Mouse (Mus musculus): ENCODE measurements around the gene Kat8. TPM values are rescaled to one million over a fixed set of nuclear protein-coding genes. Genes with fewer than 3 reads are reported as not detected.
"Not testable (repeated sequence)": the region's sequence is repeated elsewhere in the genome, so short reads cannot be mapped to it uniquely, and the experiment has no call there.

Gene Kat8
- total RNA-seq, 2 experiments from 2014 or later: 31.7 to 34.3 TPM

GRCm38 (mm10) chr7:127885951-127886350, 26.4 kb upstream of the Kat8 start:
- TF ChIP-seq CTCF (conservative IDR thresholded peaks at IDR 0.05): no peak
- peak in 1 of 2 experiments; percentile 46 for DNase-seq (ENCODE audit: low spot score in 2 of 2)
- H3K4me3 ChIP-seq: no peak overlapping the region
- H3K27ac ChIP-seq: peak overlapping the region; percentile 53

- no peak for DNase-seq (ENCODE audit: low spot score in 2 of 2)
- Histone ChIP-seq H3K4me3 (no peak overlapping the region), H3K27ac (peak overlapping the region; percentile 53)
- TF ChIP-seq CTCF (conservative IDR thresholded peaks at IDR 0.05): no peak
Measured at GRCm38 (mm10) chr7:127886551-127886950, 25.8 kb upstream of the Kat8 start.

GRCm38 (mm10) chr7:127887191-127887590, 25.1 kb upstream of the Kat8 start:
- DNase-seq (ENCODE audit: low spot score in 2 of 2): no peak
- Histone ChIP-seq H3K4me3 (no peak overlapping the region), H3K27ac (peak overlapping the region; percentile 25; the same call in 1 of the 2 replicates)
- TF ChIP-seq CTCF (conservative IDR thresholded peaks at IDR 0.05): no peak

- TF ChIP-seq CTCF (conservative IDR thresholded peaks at IDR 0.05): no peak
- Histone ChIP-seq H3K4me3 (no peak overlapping the region), H3K27ac (no peak overlapping the region)
- no peak for DNase-seq (ENCODE audit: low spot score in 2 of 2)
Measured at GRCm38 (mm10) chr7:127887781-127888180, 24.5 kb upstream of the Kat8 start.

GRCm38 (mm10) chr7:127888821-127889220, 23.5 kb upstream of the Kat8 start:
- H3K4me3 ChIP-seq: no peak overlapping the region
- H3K27ac ChIP-seq: no peak overlapping the region
- TF ChIP-seq CTCF (conservative IDR thresholded peaks at IDR 0.05): no peak
- no peak for DNase-seq (ENCODE audit: low spot score in 2 of 2)

- TF ChIP-seq CTCF (conservative IDR thresholded peaks at IDR 0.05): no peak
Measured at GRCm38 (mm10) chr7:127890798-127891197, 21.5 kb upstream of the Kat8 start, which contains the start of gene Prss53. Gene Prss53, minus strand, starts transcription at chr7:127890970.

GRCm38 (mm10) chr7:127894480-127894879, 17.8 kb upstream of the Kat8 start:
- TF ChIP-seq CTCF (conservative IDR thresholded peaks at IDR 0.05): no peak
- peak overlapping the region; percentile 65 for H3K4me3 ChIP-seq
- no peak overlapping the region for H3K27ac ChIP-seq
- DNase-seq (ENCODE audit: low spot score in 2 of 2): no peak

More at GRCm38 (mm10) chr7:127890798-127891197, 21.5 kb upstream of the Kat8 start, which contains the start of gene Prss53:
- Histone ChIP-seq H3K4me3 (no peak within 1 kb of the TSS), H3K27ac (no peak within 1 kb of the TSS)
- DNase-seq (ENCODE audit: low spot score in 2 of 2): no peak

GRCm38 (mm10) chr7:127895442-127895841, 16.9 kb upstream of the Kat8 start, which contains the start of the genes Gm21974 and Vkorc1:
Gene Gm21974, minus strand, starts transcription at chr7:127895454.
Gene Vkorc1, minus strand, starts transcription at chr7:127895617.
- TF ChIP-seq CTCF (conservative IDR thresholded peaks at IDR 0.05): peak; percentile 54
- peak within 1 kb of the TSS; percentile 65 for H3K4me3 ChIP-seq
- peak within 1 kb of the TSS; percentile 86 for H3K27ac ChIP-seq
- peak; percentile 92 to 96 for DNase-seq (ENCODE audit: low spot score in 2 of 2)

GRCm38 (mm10) chr7:127895891-127896290, 16.4 kb upstream of the Kat8 start:
- DNase-seq (ENCODE audit: low spot score in 2 of 2): not testable (repeated sequence)
- peak overlapping the region; percentile 69; the same call in 1 of the 2 replicates for H3K27ac ChIP-seq
- H3K4me3 ChIP-seq: peak overlapping the region; percentile 65; the same call in 1 of the 2 replicates

- peak; percentile 39 to 62 for DNase-seq (ENCODE audit: low spot score in 2 of 2)
- TF ChIP-seq CTCF (conservative IDR thresholded peaks at IDR 0.05): peak; percentile 86
- Histone ChIP-seq H3K4me3 (no peak overlapping the region), H3K27ac (no peak overlapping the region)
Measured at GRCm38 (mm10) chr7:127896384-127896783, 15.9 kb upstream of the Kat8 start.

- no peak for DNase-seq (ENCODE audit: low spot score in 2 of 2)
- Histone ChIP-seq H3K27ac (no peak overlapping the region), H3K4me3 (no peak overlapping the region)
- no peak for TF ChIP-seq CTCF (conservative IDR thresholded peaks at IDR 0.05)
Measured at GRCm38 (mm10) chr7:127897542-127897941, 14.8 kb upstream of the Kat8 start.

- Histone ChIP-seq H3K27ac (no peak overlapping the region), H3K4me3 (no peak overlapping the region)
- TF ChIP-seq CTCF (conservative IDR thresholded peaks at IDR 0.05): no peak
- no peak for DNase-seq (ENCODE audit: low spot score in 2 of 2)
Measured at GRCm38 (mm10) chr7:127898179-127898956, 13.9 kb upstream of the Kat8 start.

- DNase-seq (ENCODE audit: low spot score in 2 of 2): no peak
- Histone ChIP-seq H3K27ac (no peak overlapping the region), H3K4me3 (no peak overlapping the region)
- no peak for TF ChIP-seq CTCF (conservative IDR thresholded peaks at IDR 0.05)
Measured at GRCm38 (mm10) chr7:127899997-127900396, 12.3 kb upstream of the Kat8 start.

GRCm38 (mm10) chr7:127901772-127902171, 10.5 kb upstream of the Kat8 start:
- H3K4me3 ChIP-seq: no peak overlapping the region
- DNase-seq (ENCODE audit: low spot score in 2 of 2): no peak
- no peak overlapping the region for H3K27ac ChIP-seq
- TF ChIP-seq CTCF (conservative IDR thresholded peaks at IDR 0.05): no peak

Measured in layer of hippocampus, adult 2 months (tissue).